Mouse (Mus musculus): Measurements from ENCODE around the gene Aig1. TPM values are rescaled to one million over a fixed set of nuclear protein-coding genes. Genes with fewer than 3 reads are reported as not detected.

Aig1 gene
- polyA plus RNA-seq, 1 experiment: 12.0 TPM

- TF ChIP-seq CTCF (IDR thresholded peaks at IDR 0.05; ENCODE audit: low read depth, low read length) (no peak), POLR2A (IDR thresholded peaks at IDR 0.05; ENCODE audit: insufficient read depth, low read length) (no peak), EP300 (IDR thresholded peaks at IDR 0.05; ENCODE audit: insufficient read depth, low read depth, low read length) (no peak)
- no peaks in the 10 kb centered on the region for H3K36me3 ChIP-seq (ENCODE audit: control insufficient read depth, insufficient read depth, low read length, poor library complexity, severe bottlenecking)
- no peak overlapping the region for H3K4me3 ChIP-seq (ENCODE audit: low read depth, low read length)
- no peaks in the 10 kb centered on the region for H3K27me3 ChIP-seq (ENCODE audit: control insufficient read depth, insufficient read depth, low read length, poor library complexity, severe bottlenecking)
- H3K4me1 ChIP-seq (ENCODE audit: control insufficient read depth, insufficient read depth, low read length): no peaks in the 10 kb centered on the region
- H3K9me3 ChIP-seq (replicated peaks; ENCODE audit: control insufficient read depth, insufficient read depth, low read length, poor library complexity, severe bottlenecking): no peaks in the 10 kb centered on the region
- H3K9ac ChIP-seq (ENCODE audit: low read depth, poor library complexity, severe bottlenecking): no peak overlapping the region
- no peak overlapping the region for H3K27ac ChIP-seq (ENCODE audit: insufficient read depth, low read length)
Observed at GRCm38 (mm10) chr10:13675033-13675379, 193.8 kb downstream of the Aig1 start.

- no peak overlapping the region for H3K27ac ChIP-seq (ENCODE audit: insufficient read depth, low read length)
- no peaks in the 10 kb centered on the region for H3K9me3 ChIP-seq (replicated peaks; ENCODE audit: control insufficient read depth, insufficient read depth, low read length, poor library complexity, severe bottlenecking)
- H3K4me1 ChIP-seq (ENCODE audit: control insufficient read depth, insufficient read depth, low read length): no peaks in the 10 kb centered on the region
- no peak overlapping the region for H3K9ac ChIP-seq (ENCODE audit: low read depth, poor library complexity, severe bottlenecking)
- no peaks in the 10 kb centered on the region for H3K27me3 ChIP-seq (ENCODE audit: control insufficient read depth, insufficient read depth, low read length, poor library complexity, severe bottlenecking)
- H3K4me3 ChIP-seq (ENCODE audit: low read depth, low read length): no peak overlapping the region
- H3K36me3 ChIP-seq (ENCODE audit: control insufficient read depth, insufficient read depth, low read length, poor library complexity, severe bottlenecking): no peaks in the 10 kb centered on the region
- no peak for TF ChIP-seq EP300 (IDR thresholded peaks at IDR 0.05; ENCODE audit: insufficient read depth, low read depth, low read length)
- no peak for TF ChIP-seq CTCF (IDR thresholded peaks at IDR 0.05; ENCODE audit: low read depth, low read length)
- no peak for TF ChIP-seq POLR2A (IDR thresholded peaks at IDR 0.05; ENCODE audit: insufficient read depth, low read length)
Observed at GRCm38 (mm10) chr10:13674304-13675032, 194.3 kb downstream of the Aig1 start.

GRCm38 (mm10) chr10:13667166-13667696 lies 201.5 kb downstream of the Aig1 start:
- H3K9ac ChIP-seq (ENCODE audit: low read depth, poor library complexity, severe bottlenecking): no peak overlapping the region
- no peak overlapping the region for H3K27ac ChIP-seq (ENCODE audit: insufficient read depth, low read length)
- H3K4me1 ChIP-seq (ENCODE audit: control insufficient read depth, insufficient read depth, low read length): no peaks in the 10 kb centered on the region
- no peaks in the 10 kb centered on the region for H3K36me3 ChIP-seq (ENCODE audit: control insufficient read depth, insufficient read depth, low read length, poor library complexity, severe bottlenecking)
- H3K27me3 ChIP-seq (ENCODE audit: control insufficient read depth, insufficient read depth, low read length, poor library complexity, severe bottlenecking): no peaks in the 10 kb centered on the region
- TF ChIP-seq POLR2A (IDR thresholded peaks at IDR 0.05; ENCODE audit: insufficient read depth, low read length) (no peak), CTCF (IDR thresholded peaks at IDR 0.05; ENCODE audit: low read depth, low read length) (no peak), EP300 (IDR thresholded peaks at IDR 0.05; ENCODE audit: insufficient read depth, low read depth, low read length) (no peak)
- no peak overlapping the region for H3K4me3 ChIP-seq (ENCODE audit: low read depth, low read length)
- H3K9me3 ChIP-seq (replicated peaks; ENCODE audit: control insufficient read depth, insufficient read depth, low read length, poor library complexity, severe bottlenecking): no peaks in the 10 kb centered on the region

- no peak overlapping the region for H3K27ac ChIP-seq (ENCODE audit: insufficient read depth, low read length)
- no peaks in the 10 kb centered on the region for H3K36me3 ChIP-seq (ENCODE audit: control insufficient read depth, insufficient read depth, low read length, poor library complexity, severe bottlenecking)
- H3K4me3 ChIP-seq (ENCODE audit: low read depth, low read length): no peak overlapping the region
- H3K4me1 ChIP-seq (ENCODE audit: control insufficient read depth, insufficient read depth, low read length): no peaks in the 10 kb centered on the region
- no peaks in the 10 kb centered on the region for H3K9me3 ChIP-seq (replicated peaks; ENCODE audit: control insufficient read depth, insufficient read depth, low read length, poor library complexity, severe bottlenecking)
- TF ChIP-seq EP300 (IDR thresholded peaks at IDR 0.05; ENCODE audit: insufficient read depth, low read depth, low read length) (no peak), POLR2A (IDR thresholded peaks at IDR 0.05; ENCODE audit: insufficient read depth, low read length) (no peak), CTCF (IDR thresholded peaks at IDR 0.05; ENCODE audit: low read depth, low read length) (no peak)
- H3K9ac ChIP-seq (ENCODE audit: low read depth, poor library complexity, severe bottlenecking): no peak overlapping the region
- no peaks in the 10 kb centered on the region for H3K27me3 ChIP-seq (ENCODE audit: control insufficient read depth, insufficient read depth, low read length, poor library complexity, severe bottlenecking)
Observed at GRCm38 (mm10) chr10:13663476-13663875, 205.3 kb downstream of the Aig1 start.

DNA sequence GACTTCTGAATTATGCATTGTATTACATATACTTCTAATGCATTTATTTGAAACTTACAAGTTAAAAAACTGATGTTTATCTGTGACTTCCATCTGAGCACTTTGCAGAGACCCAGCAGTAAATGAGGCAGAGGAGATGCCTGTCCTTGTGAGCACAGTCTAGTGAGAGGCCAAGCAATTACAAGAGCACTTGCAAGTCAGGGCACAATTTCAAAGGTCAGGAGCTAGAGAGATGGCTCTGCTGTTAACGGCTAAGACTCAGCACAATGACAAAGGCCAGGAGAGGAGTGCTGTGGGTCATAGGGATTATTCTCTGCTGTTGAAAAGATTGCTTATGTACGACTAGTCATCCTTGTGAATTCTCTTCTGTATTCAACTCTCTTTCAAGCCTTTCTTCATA lies 209.0 kb downstream of the Aig1 start:
- no peak overlapping the region for H3K27ac ChIP-seq (ENCODE audit: insufficient read depth, low read length)
- H3K27me3 ChIP-seq (ENCODE audit: control insufficient read depth, insufficient read depth, low read length, poor library complexity, severe bottlenecking): no peaks in the 10 kb centered on the region
- no peaks in the 10 kb centered on the region for H3K36me3 ChIP-seq (ENCODE audit: control insufficient read depth, insufficient read depth, low read length, poor library complexity, severe bottlenecking)
- no peaks in the 10 kb centered on the region for H3K9me3 ChIP-seq (replicated peaks; ENCODE audit: control insufficient read depth, insufficient read depth, low read length, poor library complexity, severe bottlenecking)
- no peaks in the 10 kb centered on the region for H3K4me1 ChIP-seq (ENCODE audit: control insufficient read depth, insufficient read depth, low read length)
- H3K4me3 ChIP-seq (ENCODE audit: low read depth, low read length): no peak overlapping the region
- no peak overlapping the region for H3K9ac ChIP-seq (ENCODE audit: low read depth, poor library complexity, severe bottlenecking)
- TF ChIP-seq POLR2A (IDR thresholded peaks at IDR 0.05; ENCODE audit: insufficient read depth, low read length) (no peak), EP300 (IDR thresholded peaks at IDR 0.05; ENCODE audit: insufficient read depth, low read depth, low read length) (no peak), CTCF (IDR thresholded peaks at IDR 0.05; ENCODE audit: low read depth, low read length) (no peak)

DNA sequence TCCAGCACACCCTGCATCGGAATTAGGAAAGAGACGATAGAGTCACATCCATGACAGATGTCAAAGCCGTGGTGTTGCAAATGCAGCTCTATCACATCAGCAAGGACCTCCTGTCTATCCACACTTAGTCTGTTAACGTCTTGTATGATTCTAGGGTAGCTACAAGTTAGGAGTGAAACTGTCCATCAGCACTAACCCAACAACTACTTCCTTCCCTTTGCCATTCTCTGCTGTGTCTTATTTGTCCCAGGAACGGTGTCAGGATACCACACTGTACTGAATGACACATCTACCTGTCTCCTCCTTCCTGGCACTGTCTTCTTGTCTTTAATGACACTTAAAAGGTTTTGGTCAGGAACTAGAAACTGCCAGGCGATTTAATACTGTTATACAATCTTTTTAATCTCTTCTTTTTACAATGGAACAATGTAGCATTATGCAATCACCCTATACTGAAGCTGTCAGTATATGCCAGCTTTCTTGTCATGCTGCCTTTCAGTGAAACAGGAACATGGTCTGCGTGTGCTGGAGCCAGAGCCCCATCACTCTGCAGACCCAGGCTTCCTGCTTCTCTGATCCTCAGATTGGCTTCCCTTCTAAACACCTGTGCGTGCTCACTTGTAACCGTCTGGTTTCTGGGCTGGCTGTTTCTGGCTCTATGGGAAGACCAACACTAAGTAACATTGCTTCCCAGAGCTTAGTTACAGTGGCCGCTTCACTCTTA lies 214.9 kb downstream of the Aig1 start:
- Histone ChIP-seq H3K27ac (ENCODE audit: insufficient read depth, low read length) (no peak overlapping the region), H3K4me3 (ENCODE audit: low read depth, low read length) (no peak overlapping the region), H3K36me3 (ENCODE audit: control insufficient read depth, insufficient read depth, low read length, poor library complexity, severe bottlenecking) (no peaks in the 10 kb centered on the region), H3K27me3 (ENCODE audit: control insufficient read depth, insufficient read depth, low read length, poor library complexity, severe bottlenecking) (no peaks in the 10 kb centered on the region; the same call in 1 of the 2 replicates), H3K9me3 (replicated peaks; ENCODE audit: control insufficient read depth, insufficient read depth, low read length, poor library complexity, severe bottlenecking) (no peaks in the 10 kb centered on the region), H3K4me1 (ENCODE audit: control insufficient read depth, insufficient read depth, low read length) (no peaks in the 10 kb centered on the region), H3K9ac (ENCODE audit: low read depth, poor library complexity, severe bottlenecking) (no peak overlapping the region)
- TF ChIP-seq EP300 (IDR thresholded peaks at IDR 0.05; ENCODE audit: insufficient read depth, low read depth, low read length) (no peak), CTCF (IDR thresholded peaks at IDR 0.05; ENCODE audit: low read depth, low read length) (no peak), POLR2A (IDR thresholded peaks at IDR 0.05; ENCODE audit: insufficient read depth, low read length) (no peak)
